Mouse (Mus musculus) left cerebral cortex, adult 8-10 months (tissue): Measurements from ENCODE around the gene Mospd2. TPM values are rescaled to one million over a fixed set of nuclear protein-coding genes. Genes with fewer than 3 reads are reported as not detected.

Experiments
- DNase-seq, 2 experiments: peaks; one replicate each; pipeline ENCODE4 v3.0.0; 2022; ENCODE audit warnings: low spot score in 2 of 2
- total RNA-seq, 4 experiments: library from RNA; stranded (reverse); gene quantifications; 2 replicates each; pipeline ENCODE4 v1.2.4; 2022

The Mospd2 gene
- 10 to 100 TPM; 21.3 to 22.5 (median 21.6) TPM for total RNA-seq

- peak; percentile 51 to 92 for DNase-seq
Observed at GRCm38 (mm10) chrX:164980193-164980775, at the start of gene Mospd2, which contains the start of gene Fancb. Gene Mospd2, minus strand, starts transcription at chrX:164980375. Gene Fancb, plus strand, starts transcription at chrX:164980592.

GRCm38 (mm10) chrX:165004779-165005324 is 24.7 kb upstream of the Mospd2 start, which contains the start of gene Gm17604:
Gene Gm17604, minus strand, starts transcription at chrX:165004829.
- DNase-seq, result no peak

- no peak for DNase-seq
Observed at GRCm38 (mm10) chrX:165003141-165003540, 23.0 kb upstream of the Mospd2 start.

- no peak for DNase-seq
Observed at GRCm38 (mm10) chrX:164978866-164979265, 1.3 kb downstream of the Mospd2 start.

GRCm38 (mm10) chrX:164971206-164971605 is 9.0 kb downstream of the Mospd2 start:
- no peak for DNase-seq

GRCm38 (mm10) chrX:164965750-164966448 is 14.3 kb downstream of the Mospd2 start:
- DNase-seq, result no peak

GRCm38 (mm10) chrX:164952601-164953375 is 27.4 kb downstream of the Mospd2 start:
- DNase-seq, result no peak

GRCm38 (mm10) chrX:164951858-164952576 is 28.2 kb downstream of the Mospd2 start:
- DNase-seq, result no peak

- no peak for DNase-seq
Observed at GRCm38 (mm10) chrX:164941540-164941939, 38.6 kb downstream of the Mospd2 start.

- no peak for DNase-seq
Observed at GRCm38 (mm10) chrX:164912993-164913392, 67.2 kb downstream of the Mospd2 start.

GRCm38 (mm10) chrX:164912186-164912585 is 68.0 kb downstream of the Mospd2 start:
- DNase-seq, result no peak

- no peak for DNase-seq
Observed at GRCm38 (mm10) chrX:164901847-164902246, 78.3 kb downstream of the Mospd2 start.

- DNase-seq, result no peak
Observed at GRCm38 (mm10) chrX:164899805-164900204, 80.4 kb downstream of the Mospd2 start.

GRCm38 (mm10) chrX:164886260-164886659 is 93.9 kb downstream of the Mospd2 start:
- no peak for DNase-seq

Other genes starting within 250 kb of the Mospd2 start
- 1 to 10 TPM; 1.5 to 2.3 (median 2.2) TPM for gene Fancb, start 217 bp upstream of the Mospd2 start, total RNA-seq
- not detected for gene Gm17604, start 24.5 kb upstream of the Mospd2 start, total RNA-seq